Mouse (Mus musculus) ES-E14 (cell line): ENCODE measurements at regions not wholly inside any gene's neighbourhood (a gene's known extent, or its start where the extent isn't known, plus 50 kb on each side); places are given as distances from the start of the nearest gene placed in this dataset.

Experiments
- CHD2 ChIP-seq: IDR thresholded peaks from 2 replicates; pipeline ENCODE4 v1.6.1; 2014; ENCODE audit warnings: mild to moderate bottlenecking, low read depth, low read length, inconsistent platforms
- HCFC1 ChIP-seq: IDR thresholded peaks from 2 replicates; pipeline ENCODE4 v1.6.1; 2012; ENCODE audit warnings: low read length, inconsistent platforms, borderline replicate concordance; ENCODE audit not compliant: insufficient read depth
- MAFK ChIP-seq: IDR thresholded peaks from 2 replicates; pipeline ENCODE4 v1.6.1; 2014; ENCODE audit warnings: mild to moderate bottlenecking, low read depth, low read length, inconsistent platforms; ENCODE audit not compliant: insufficient read depth
- ZC3H11A ChIP-seq: IDR thresholded peaks from 2 replicates; pipeline ENCODE4 v1.6.1; 2012; ENCODE audit warnings: low read depth, mild to moderate bottlenecking, inconsistent platforms, low read length, borderline replicate concordance
- ZNF384 ChIP-seq: IDR thresholded peaks from 2 replicates; pipeline ENCODE4 v1.6.1; 2012; ENCODE audit warnings: low read depth, low read length, inconsistent platforms

DNA sequence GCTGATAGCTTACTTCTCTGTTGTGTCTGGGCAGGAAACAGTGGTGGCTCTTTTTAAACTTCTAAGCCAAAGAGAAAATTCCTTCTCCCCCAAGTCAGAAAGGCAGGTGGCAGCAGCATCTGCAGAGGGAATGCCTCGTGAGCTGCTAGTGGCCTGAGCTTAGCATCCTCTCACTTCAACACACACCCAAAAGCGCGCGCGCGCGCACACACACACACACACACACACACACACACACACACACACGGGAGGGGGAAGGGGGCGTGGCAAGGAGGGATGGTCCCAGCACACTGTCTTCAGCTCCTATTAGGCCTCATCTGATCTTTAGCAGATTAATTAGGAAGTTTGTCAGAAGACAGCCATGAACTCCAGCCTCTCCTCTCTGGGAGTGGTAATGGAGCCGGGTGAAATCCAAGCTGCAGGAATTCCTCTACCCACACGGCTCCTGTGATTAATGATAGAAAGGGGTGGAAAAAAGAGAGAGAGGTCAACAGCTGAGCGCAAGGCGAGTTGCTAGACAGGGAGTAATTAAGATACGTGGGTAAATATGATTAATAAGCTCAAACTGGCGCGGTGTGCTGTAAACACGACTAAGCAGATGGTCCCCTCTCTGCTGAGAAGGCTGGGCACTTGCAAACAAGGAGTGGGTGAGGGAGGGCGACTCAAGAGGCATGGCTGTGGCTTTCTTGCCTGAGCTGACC is 349.8 kb upstream of the Zfp703 start:
- TF ChIP-seq HCFC1, result no peak
- TF ChIP-seq CHD2, result no peak
- no peak for TF ChIP-seq ZNF384
- no peak for TF ChIP-seq MAFK
- TF ChIP-seq ZC3H11A, result no peak
